Mouse (Mus musculus): Measurements from ENCODE around the gene 2810408A11Rik. TPM values are rescaled to one million over a fixed set of nuclear protein-coding genes. Genes with fewer than 3 reads are reported as not detected.
A peak's percentile ranks its signal among the peaks of the same experiment; 100 is the strongest.
"Not testable (repeated sequence)": the region's sequence is repeated elsewhere in the genome, so short reads cannot be mapped to it uniquely, and the experiment has no call there.

Gene 2810408A11Rik
- total RNA-seq, 2 experiments from 2014 or later = 4.8 to 5.6 TPM

- no peak for DNase-seq (ENCODE audit: low spot score in 2 of 2)
These were observed 31.5 kb upstream of the 2810408A11Rik start for GRCm38 (mm10) chr11:69932254-69932653.

- DNase-seq (ENCODE audit: low spot score in 2 of 2) = no peak
These were observed 31.0 kb upstream of the 2810408A11Rik start for GRCm38 (mm10) chr11:69931769-69932168.

GRCm38 (mm10) chr11:69930967-69931537 lies 30.3 kb upstream of the 2810408A11Rik start:
- no peak for DNase-seq (ENCODE audit: low spot score in 2 of 2)

- not testable (repeated sequence) for DNase-seq (ENCODE audit: low spot score in 2 of 2)
These were observed 29.4 kb upstream of the 2810408A11Rik start for GRCm38 (mm10) chr11:69930176-69930575.

- DNase-seq (ENCODE audit: low spot score in 2 of 2) = no peak
These were observed 28.9 kb upstream of the 2810408A11Rik start for GRCm38 (mm10) chr11:69929712-69930111.

- DNase-seq (ENCODE audit: low spot score in 2 of 2) = no peak
These were observed 26.7 kb upstream of the 2810408A11Rik start for GRCm38 (mm10) chr11:69927501-69927900.

GRCm38 (mm10) chr11:69922796-69923195 lies 22.0 kb upstream of the 2810408A11Rik start:
- DNase-seq (ENCODE audit: low spot score in 2 of 2) = no peak

- no peak for DNase-seq (ENCODE audit: low spot score in 2 of 2)
These were observed 21.4 kb upstream of the 2810408A11Rik start for GRCm38 (mm10) chr11:69922012-69922756.

GRCm38 (mm10) chr11:69921114-69922011 lies 20.6 kb upstream of the 2810408A11Rik start, which contains the start of gene Eif5a:
TSS of gene Eif5a (minus strand) at chr11:69921958.
- peak; percentile 100 for DNase-seq (ENCODE audit: low spot score in 2 of 2)

GRCm38 (mm10) chr11:69920266-69921031 lies 19.7 kb upstream of the 2810408A11Rik start:
- peak in 1 of 2 experiments; percentile 40 for DNase-seq (ENCODE audit: low spot score in 2 of 2)

- peak; percentile 35 to 69 for DNase-seq (ENCODE audit: low spot score in 2 of 2)
These were observed 19.0 kb upstream of the 2810408A11Rik start for GRCm38 (mm10) chr11:69919661-69920265.

GRCm38 (mm10) chr11:69919053-69919452 lies 18.3 kb upstream of the 2810408A11Rik start:
- no peak for DNase-seq (ENCODE audit: low spot score in 2 of 2)

GRCm38 (mm10) chr11:69918118-69918517 lies 17.3 kb upstream of the 2810408A11Rik start:
- no peak for DNase-seq (ENCODE audit: low spot score in 2 of 2)

GRCm38 (mm10) chr11:69917379-69917948 lies 16.7 kb upstream of the 2810408A11Rik start:
- DNase-seq (ENCODE audit: low spot score in 2 of 2) = no peak

- not testable (repeated sequence) for DNase-seq (ENCODE audit: low spot score in 2 of 2)
These were observed 16.0 kb upstream of the 2810408A11Rik start for GRCm38 (mm10) chr11:69916652-69917378.

GRCm38 (mm10) chr11:69915667-69916627 lies 15.2 kb upstream of the 2810408A11Rik start:
- DNase-seq (ENCODE audit: low spot score in 2 of 2) = no peak

- no peak for DNase-seq (ENCODE audit: low spot score in 2 of 2)
These were observed 14.2 kb upstream of the 2810408A11Rik start for GRCm38 (mm10) chr11:69914917-69915430.

- no peak for DNase-seq (ENCODE audit: low spot score in 2 of 2)
These were observed 13.6 kb upstream of the 2810408A11Rik start for GRCm38 (mm10) chr11:69914372-69914764.

Measured in adrenal gland, postnatal 4 days (tissue).